In genomic region chr6:121108075-121108474, GRCm38 (mm10) we compare ENCODE assay signal across 12 mouse cellular contexts. TPM values are rescaled to one million over a fixed set of nuclear protein-coding genes. Genes with fewer than 3 reads are reported as not detected.
A peak's percentile ranks its signal among the peaks of the same experiment; 100 is the strongest.
DNase-seq lines count a peak whose midpoint lies in the region; ATAC-seq and TF ChIP-seq lines count a peak whose summit lies in the region.
"Had no signal": no experiment of that assay in that cellular context is flagged by ENCODE, and none has a peak within 500 bp of the region (broad histone marks: within the 10 kb centered on the region; RNA-seq: fewer than 3 reads in every experiment).

No protein-coding gene starts in this region.

- H3K9ac ChIP-seq in kidney, embryonic 15.5 days: no peak overlapping the region
- H3K9ac ChIP-seq in embryonic facial prominence, embryonic 15.5 days: no peak overlapping the region
- no peak overlapping the region for H3K9ac ChIP-seq in midbrain, embryonic 13.5 days (replicated peaks)

- DNase-seq in gastrocnemius, adult 2 months: no peak
- no peak for DNase-seq in gastrocnemius, postnatal 36 days
- DNase-seq in kidney, adult 18-20 months: no peak
- DNase-seq in right cerebral cortex, adult 18-20 months: no peak
- no peak for DNase-seq in retina, embryonic 14.5 days (ENCODE audit: low spot score)
- DNase-seq: kidney, adult 2 months; thymus, adult 18-20 months had no signal

- no peaks in the 10 kb centered on the region for H3K9me3 ChIP-seq in kidney, embryonic 15.5 days (replicated peaks)
- no peaks in the 10 kb centered on the region for H3K9me3 ChIP-seq in embryonic facial prominence, embryonic 15.5 days (replicated peaks)
- H3K9me3 ChIP-seq in midbrain, embryonic 13.5 days: no peaks in the 10 kb centered on the region
- H3K9me3 ChIP-seq: forebrain, embryonic 10.5 days; midbrain, embryonic 12.5 days had no signal

- ATAC-seq in kidney, embryonic 15.5 days (replicated peaks; ENCODE audit: low FRiP score): no peak
- no peak for ATAC-seq in embryonic facial prominence, embryonic 15.5 days (ENCODE audit: insufficient number of reproducible peaks, low FRiP score, low TSS enrichment, low read depth)
- ATAC-seq in midbrain, embryonic 13.5 days: no peak

- no peaks in the 10 kb centered on the region for H3K27me3 ChIP-seq in kidney, embryonic 15.5 days
- no peaks in the 10 kb centered on the region for H3K27me3 ChIP-seq in embryonic facial prominence, embryonic 15.5 days
- no peaks in the 10 kb centered on the region for H3K27me3 ChIP-seq in midbrain, embryonic 13.5 days
- H3K27me3 ChIP-seq: midbrain, embryonic 12.5 days had no signal

- WGBS in kidney, embryonic 15.5 days: 76% methylated on average over 1 of the region's 1 CpGs
- 74% methylated on average over 1 of the region's 1 CpGs for WGBS in embryonic facial prominence, embryonic 15.5 days
- WGBS in midbrain, embryonic 13.5 days: 70% methylated on average over 1 of the region's 1 CpGs

- TF ChIP-seq CTCF in gastrocnemius, adult 2 months (IDR thresholded peaks at IDR 0.05): no peak

- H3K4me1 ChIP-seq in kidney, embryonic 15.5 days: peaks cover 54% of the 10 kb centered on the region
- peaks cover 18% of the 10 kb centered on the region for H3K4me1 ChIP-seq in embryonic facial prominence, embryonic 15.5 days
- H3K4me1 ChIP-seq in midbrain, embryonic 13.5 days (replicated peaks): peaks cover 62% of the 10 kb centered on the region

- peak overlapping the region; percentile 95; the same call in 1 of the 2 replicates for H3K4me2 ChIP-seq in kidney, embryonic 15.5 days
- no peak overlapping the region for H3K4me2 ChIP-seq in embryonic facial prominence, embryonic 15.5 days (replicated peaks)
- peak overlapping the region; percentile 96 for H3K4me2 ChIP-seq in midbrain, embryonic 13.5 days (replicated peaks)

- H3K4me3 ChIP-seq in gastrocnemius, adult 2 months: peak overlapping the region; percentile 89
- no peak overlapping the region for H3K4me3 ChIP-seq in kidney, embryonic 15.5 days (replicated peaks)
- H3K4me3 ChIP-seq in embryonic facial prominence, embryonic 15.5 days (replicated peaks): 0 out of 2 replicates have a peak overlapping the region, but pooled peaks have one; percentile 99
- no peak overlapping the region for H3K4me3 ChIP-seq in midbrain, embryonic 13.5 days (replicated peaks)

- H3K36me3 ChIP-seq in kidney, embryonic 15.5 days: no peaks in the 10 kb centered on the region
- no peaks in the 10 kb centered on the region for H3K36me3 ChIP-seq in embryonic facial prominence, embryonic 15.5 days
- H3K36me3 ChIP-seq in midbrain, embryonic 13.5 days: peaks cover 16% of the 10 kb centered on the region; the same call in 1 of the 2 replicates
- H3K36me3 ChIP-seq: midbrain, embryonic 12.5 days had no signal

- intact Hi-C loops in gastrocnemius, adult 2 months (cut with DNase I): loop anchor here (5.0 kb wide), 2 partner anchors 51 to 121 kb away; no protein-coding TSS in a partner anchor
- intact Hi-C loops in gastrocnemius, postnatal 36 days (cut with DNase I): loop anchor here (5.0 kb wide), 1 partner anchor 51 kb away; no protein-coding TSS in a partner anchor

- peak overlapping the region; percentile 100 for H3K27ac ChIP-seq in gastrocnemius, adult 2 months
- H3K27ac ChIP-seq in kidney, embryonic 15.5 days: no peak overlapping the region
- no peak overlapping the region for H3K27ac ChIP-seq in embryonic facial prominence, embryonic 15.5 days (replicated peaks)
- no peak overlapping the region for H3K27ac ChIP-seq in midbrain, embryonic 13.5 days
- H3K27ac ChIP-seq: forebrain, embryonic 10.5 days; midbrain, embryonic 12.5 days had no signal

RNA-seq across cellular contexts. Expression of gene Mical3, which starts 22.7 kb away (rescaled TPM):
- 10 to 100 TPM; 53.3 to 71.9 TPM for total RNA-seq in gastrocnemius, adult 2 months (2021)
- total RNA-seq in gastrocnemius, postnatal 36 days (2021): 10 to 100 TPM; 49.6 to 54.7 TPM
- polyA plus RNA-seq in kidney, embryonic 15.5 days (2015; fragmentation: Nextera tagmentation; extraction: Ambion mirVana): 12.0 and 13.1 TPM in 2 replicates
- polyA plus RNA-seq in embryonic facial prominence, embryonic 15.5 days (2015; fragmentation: Nextera tagmentation; extraction: Ambion mirVana): 11.5 and 14.1 TPM in 2 replicates
- polyA plus RNA-seq in midbrain, embryonic 13.5 days (2015; fragmentation: Nextera tagmentation; extraction: Ambion mirVana): 29.7 and 35.7 TPM in 2 replicates

Comparison
In these comparisons a context has a peak if more than half of its experiments do, and no peak if none do; other contexts are left out.
1. H3K4me3 ChIP-seq: peak in gastrocnemius, adult 2 months (single experiment) and embryonic facial prominence, embryonic 15.5 days (single experiment); none in kidney, embryonic 15.5 days (single experiment) and midbrain, embryonic 13.5 days (single experiment).